Mouse (Mus musculus): ENCODE data around the gene Fmr1nb.
"Not testable (repeated sequence)": the region's sequence is repeated elsewhere in the genome, so short reads cannot be mapped to it uniquely, and the experiment has no call there.

Fmr1nb gene

DNA sequence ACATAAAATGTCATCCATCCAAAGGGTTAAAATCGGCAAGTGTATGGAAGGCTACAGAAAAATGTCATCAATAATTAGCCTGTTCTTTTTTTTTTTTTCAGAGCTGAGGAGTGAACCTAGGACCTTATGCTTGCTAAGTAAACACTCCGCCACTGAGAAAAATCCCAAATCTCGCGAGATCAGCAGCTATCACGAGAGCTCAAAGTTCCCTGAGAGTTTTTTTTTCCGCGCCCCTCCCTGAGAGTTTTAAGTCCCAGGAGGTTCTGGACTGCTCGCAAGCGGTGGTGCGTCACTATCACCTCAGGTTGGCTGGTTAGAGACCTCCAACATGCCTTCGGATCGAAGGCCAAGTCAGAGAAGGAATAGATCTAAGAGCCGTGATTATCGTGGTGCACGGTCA lies at the start of gene Fmr1nb:
Gene Fmr1nb (plus strand): TSS at position 234 of the 400 bp plus-strand sequence.
- DNase-seq (ENCODE audit: low spot score in 2 of 2), result no peak

DNA sequence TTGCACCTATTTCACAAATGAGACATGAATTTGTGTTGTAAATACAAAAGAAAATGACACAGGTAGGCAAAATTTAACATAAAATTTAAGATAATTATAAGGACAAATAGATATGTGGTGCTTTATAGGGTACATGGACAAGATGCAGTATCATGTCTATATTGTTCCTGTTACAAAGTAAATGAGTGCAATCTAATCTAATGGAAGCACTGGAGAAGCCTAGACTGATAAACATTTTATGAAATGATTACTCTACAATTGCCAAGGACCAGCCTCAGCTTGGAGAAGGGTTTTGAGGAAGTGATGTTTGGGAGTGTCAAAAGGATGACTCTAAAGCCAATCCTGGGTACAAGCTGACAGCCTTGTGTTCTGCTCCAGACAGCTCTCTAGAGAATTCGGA lies 24.7 kb upstream of the Fmr1nb start:
- no peak for DNase-seq (ENCODE audit: low spot score in 2 of 2)

DNA sequence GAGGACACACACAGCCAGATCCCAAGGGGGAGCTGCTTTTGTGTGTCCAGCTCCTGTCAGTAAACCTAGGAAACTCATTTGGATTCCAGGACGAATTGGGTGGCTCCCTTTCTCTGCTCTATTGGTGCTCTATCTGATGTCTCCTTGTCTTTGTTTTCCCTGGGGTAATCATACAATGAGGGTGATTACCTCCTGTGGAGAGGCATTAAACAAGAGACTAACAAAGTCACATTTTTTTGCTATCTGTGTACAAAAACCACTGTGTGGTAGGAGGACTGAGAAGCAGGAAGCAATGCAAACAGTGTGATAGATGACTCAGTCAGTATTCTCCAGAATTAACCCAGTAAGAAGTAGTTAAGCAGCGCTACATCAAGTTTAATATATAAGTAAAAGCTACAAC lies 21.6 kb upstream of the Fmr1nb start:
- DNase-seq (ENCODE audit: low spot score in 2 of 2), result no peak

DNA sequence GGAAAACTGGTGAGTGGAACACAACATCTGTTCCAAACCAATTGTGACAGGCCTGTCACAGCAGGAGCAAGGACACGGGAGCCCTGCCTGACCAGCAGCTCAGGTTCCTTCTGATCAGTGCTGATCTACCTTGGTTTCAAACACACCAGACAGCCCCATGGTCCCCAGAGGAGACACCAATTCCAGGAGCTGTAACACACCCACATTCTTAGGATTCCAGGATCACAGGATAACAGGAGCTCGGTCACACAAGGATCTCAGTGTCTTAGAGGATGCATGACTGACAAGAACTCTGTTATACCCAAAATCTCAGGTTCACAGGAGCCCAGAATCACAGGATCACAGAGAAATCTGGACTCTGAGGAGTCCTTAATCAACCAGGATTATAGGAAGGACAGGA lies 58.8 kb downstream of the Fmr1nb start:
- not testable (repeated sequence) for DNase-seq (ENCODE audit: low spot score in 2 of 2)

DNA sequence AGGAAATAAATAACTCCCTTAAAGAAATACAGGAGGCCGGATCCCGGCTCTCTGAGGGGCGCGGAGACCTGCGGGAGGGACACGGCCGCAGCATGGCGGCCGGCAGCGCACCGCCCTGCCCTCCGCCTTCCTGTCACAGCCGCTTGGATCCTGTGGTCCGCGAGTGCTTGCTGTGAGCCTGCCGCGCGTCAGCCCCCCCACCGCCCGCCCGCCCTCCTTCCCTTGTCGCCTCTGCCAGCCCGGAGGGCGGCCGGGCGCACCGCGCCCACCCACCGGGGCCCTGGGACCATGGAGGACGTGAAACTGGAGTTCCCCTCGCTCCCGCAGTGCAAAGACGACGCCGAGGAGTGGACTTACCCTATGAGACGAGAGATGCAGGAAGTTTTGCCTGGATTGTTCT lies 59.4 kb downstream of the Fmr1nb start, which contains the start of gene Gm14698:
Gene Gm14698 (plus strand): TSS at position 35 of the 400 bp plus-strand sequence.
- peak in 1 of 2 experiments; percentile 0 for DNase-seq (ENCODE audit: low spot score in 2 of 2)

- no peak for DNase-seq (ENCODE audit: low spot score in 2 of 2)
These were observed 78.2 kb downstream of the Fmr1nb start for GRCm38 (mm10) chrX:68839548-68840444.

Data from natural killer cell, adult 2 months (primary cell).